Mouse (Mus musculus) E14TG2a.4 (cell line): ENCODE measurements around the gene Zcchc9.

Experiments
- CTCF ChIP-seq: conservative IDR thresholded peaks from 2 replicates; pipeline ENCODE4 v1.5.1; 2014; ENCODE audit warnings: low read length
- NANOG ChIP-seq: IDR thresholded peaks from 2 replicates; pipeline ENCODE4 v1.6.1; 2014; ENCODE audit warnings: borderline replicate concordance, low read length, mixed read lengths
- POU5F1 ChIP-seq: IDR thresholded peaks from 2 replicates; pipeline ENCODE4 v1.6.1; 2014; ENCODE audit warnings: low read length, borderline replicate concordance

- TF ChIP-seq CTCF = no peak
- TF ChIP-seq NANOG = no peak
- TF ChIP-seq POU5F1 = no peak
Measured at GRCm38 (mm10) chr13:91754762-91755161, 52.7 kb downstream of the Zcchc9 start.
